Mouse (Mus musculus): ENCODE measurements around the gene Slc12a6. TPM values are rescaled to one million over a fixed set of nuclear protein-coding genes. Genes with fewer than 3 reads are reported as not detected.

The Slc12a6 gene
- polyA plus RNA-seq, 1 experiment = 4.4 TPM

- H3K36me3 ChIP-seq (ENCODE audit: control insufficient read depth, insufficient read depth) = no peaks in the 10 kb centered on the region
- no peaks in the 10 kb centered on the region for H3K79me2 ChIP-seq (ENCODE audit: control insufficient read depth, insufficient read depth)
- no peak overlapping the region for H3K4me3 ChIP-seq (ENCODE audit: insufficient read depth, poor library complexity, severe bottlenecking)
Observed at GRCm38 (mm10) chr2:112232623-112233022, 33.0 kb upstream of the Slc12a6 start.

GRCm38 (mm10) chr2:112236620-112237019 is 29.0 kb upstream of the Slc12a6 start:
- Histone ChIP-seq H3K79me2 (ENCODE audit: control insufficient read depth, insufficient read depth) (peaks cover 20% of the 10 kb centered on the region), H3K4me3 (ENCODE audit: insufficient read depth, poor library complexity, severe bottlenecking) (no peak overlapping the region), H3K36me3 (ENCODE audit: control insufficient read depth, insufficient read depth) (no peaks in the 10 kb centered on the region), H3K27me3 (ENCODE audit: control insufficient read depth, insufficient read depth, insufficient read length) (no peaks in the 10 kb centered on the region), H3K79me3 (ENCODE audit: low read depth) (peaks cover 14% of the 10 kb centered on the region), H3ac (ENCODE audit: control insufficient read depth, insufficient read length, low read depth) (no peak overlapping the region)
- TF ChIP-seq MYOD1 (IDR thresholded peaks at IDR 0.05; ENCODE audit: control insufficient read depth, insufficient read length, low read depth) = no peak
- TF ChIP-seq CTCF (IDR thresholded peaks at IDR 0.05; ENCODE audit: control insufficient read depth, insufficient read depth, insufficient read length) = no peak
- no peak for TF ChIP-seq MAX (IDR thresholded peaks at IDR 0.05)
- no peak for TF ChIP-seq MYOG (IDR thresholded peaks at IDR 0.05; ENCODE audit: control insufficient read depth, extremely low read depth, insufficient read length)
- no peak for TF ChIP-seq CEBPB (IDR thresholded peaks at IDR 0.05; ENCODE audit: low read depth)
- TF ChIP-seq USF1 (IDR thresholded peaks at IDR 0.05; ENCODE audit: low read depth) = no peak
- no peak for TF ChIP-seq FOSL1 (IDR thresholded peaks at IDR 0.05; ENCODE audit: insufficient read depth, low read length, poor library complexity, severe bottlenecking)

More at GRCm38 (mm10) chr2:112232623-112233022, 33.0 kb upstream of the Slc12a6 start:
- no peaks in the 10 kb centered on the region for H3K79me3 ChIP-seq (ENCODE audit: low read depth)
- TF ChIP-seq MYOG (IDR thresholded peaks at IDR 0.05; ENCODE audit: control insufficient read depth, extremely low read depth, insufficient read length) (no peak), USF1 (IDR thresholded peaks at IDR 0.05; ENCODE audit: low read depth) (no peak), MAX (IDR thresholded peaks at IDR 0.05) (no peak), CTCF (IDR thresholded peaks at IDR 0.05; ENCODE audit: control insufficient read depth, insufficient read depth, insufficient read length) (no peak), FOSL1 (IDR thresholded peaks at IDR 0.05; ENCODE audit: insufficient read depth, low read length, poor library complexity, severe bottlenecking) (no peak), MYOD1 (IDR thresholded peaks at IDR 0.05; ENCODE audit: control insufficient read depth, insufficient read length, low read depth) (no peak), CEBPB (IDR thresholded peaks at IDR 0.05; ENCODE audit: low read depth) (no peak)
- no peaks in the 10 kb centered on the region for H3K27me3 ChIP-seq (ENCODE audit: control insufficient read depth, insufficient read depth, insufficient read length)
- H3ac ChIP-seq (ENCODE audit: control insufficient read depth, insufficient read length, low read depth) = no peak overlapping the region

- H3K4me3 ChIP-seq (ENCODE audit: insufficient read depth, poor library complexity, severe bottlenecking) = no peak overlapping the region
- peaks cover 34% of the 10 kb centered on the region for H3K79me2 ChIP-seq (ENCODE audit: control insufficient read depth, insufficient read depth)
- peaks cover 11% of the 10 kb centered on the region for H3K36me3 ChIP-seq (ENCODE audit: control insufficient read depth, insufficient read depth)
- TF ChIP-seq USF1 (IDR thresholded peaks at IDR 0.05; ENCODE audit: low read depth) = no peak
- H3K79me3 ChIP-seq (ENCODE audit: low read depth) = peaks cover 21% of the 10 kb centered on the region
- no peaks in the 10 kb centered on the region for H3K27me3 ChIP-seq (ENCODE audit: control insufficient read depth, insufficient read depth, insufficient read length)
- H3ac ChIP-seq (ENCODE audit: control insufficient read depth, insufficient read length, low read depth) = no peak overlapping the region
Observed at GRCm38 (mm10) chr2:112238006-112238405, 27.6 kb upstream of the Slc12a6 start.

- Histone ChIP-seq H3K4me3 (ENCODE audit: insufficient read depth, poor library complexity, severe bottlenecking) (peak within 1 kb of the TSS; percentile 76), H3K36me3 (ENCODE audit: control insufficient read depth, insufficient read depth) (peaks cover 15% of the 10 kb centered on the region), H3K79me2 (ENCODE audit: control insufficient read depth, insufficient read depth) (peaks cover 34% of the 10 kb centered on the region), H3ac (ENCODE audit: control insufficient read depth, insufficient read length, low read depth) (peak within 1 kb of the TSS; percentile 88), H3K27me3 (ENCODE audit: control insufficient read depth, insufficient read depth, insufficient read length) (no peaks in the 10 kb centered on the region), H3K79me3 (ENCODE audit: low read depth) (peaks cover 21% of the 10 kb centered on the region)
- peak; percentile 99 for TF ChIP-seq CTCF (IDR thresholded peaks at IDR 0.05; ENCODE audit: control insufficient read depth, insufficient read depth, insufficient read length)
- TF ChIP-seq FOSL1 (IDR thresholded peaks at IDR 0.05; ENCODE audit: insufficient read depth, low read length, poor library complexity, severe bottlenecking) = no peak
Observed at GRCm38 (mm10) chr2:112239212-112239934, 26.3 kb upstream of the Slc12a6 start, which contains the start of gene Lpcat4. Lpcat4 (plus strand) TSS chr2:112239468.

- Histone ChIP-seq H3K36me3 (ENCODE audit: control insufficient read depth, insufficient read depth) (peaks cover 21% of the 10 kb centered on the region), H3K79me3 (ENCODE audit: low read depth) (peaks cover 21% of the 10 kb centered on the region), H3K79me2 (ENCODE audit: control insufficient read depth, insufficient read depth) (peaks cover 34% of the 10 kb centered on the region), H3K4me3 (ENCODE audit: insufficient read depth, poor library complexity, severe bottlenecking) (peak overlapping the region; percentile 76), H3K27me3 (ENCODE audit: control insufficient read depth, insufficient read depth, insufficient read length) (no peaks in the 10 kb centered on the region), H3ac (ENCODE audit: control insufficient read depth, insufficient read length, low read depth) (peak overlapping the region; percentile 76)
- no peak for TF ChIP-seq MAX (IDR thresholded peaks at IDR 0.05)
- no peak for TF ChIP-seq CEBPB (IDR thresholded peaks at IDR 0.05; ENCODE audit: low read depth)
- no peak for TF ChIP-seq FOSL1 (IDR thresholded peaks at IDR 0.05; ENCODE audit: insufficient read depth, low read length, poor library complexity, severe bottlenecking)
- TF ChIP-seq MYOG (IDR thresholded peaks at IDR 0.05; ENCODE audit: control insufficient read depth, extremely low read depth, insufficient read length) = no peak
- no peak for TF ChIP-seq USF1 (IDR thresholded peaks at IDR 0.05; ENCODE audit: low read depth)
- TF ChIP-seq MYOD1 (IDR thresholded peaks at IDR 0.05; ENCODE audit: control insufficient read depth, insufficient read length, low read depth) = no peak
- TF ChIP-seq CTCF (IDR thresholded peaks at IDR 0.05; ENCODE audit: control insufficient read depth, insufficient read depth, insufficient read length) = no peak
Observed at GRCm38 (mm10) chr2:112239935-112240721, 25.5 kb upstream of the Slc12a6 start.

Data from C2C12 (cell line).